Mouse (Mus musculus) thymus, postnatal 25 days (tissue): ENCODE data around the gene Ubtfl1.
"Not testable (repeated sequence)": the region's sequence is repeated elsewhere in the genome, so short reads cannot be mapped to it uniquely, and the experiment has no call there.

ENCODE experiments used
- DNase-seq: peaks from one replicate; pipeline ENCODE4 v3.0.0; 2022

The Ubtfl1 gene

GRCm38 (mm10) chr9:18404118-18404517, at the start of gene Ubtfl1:
Gene Ubtfl1 (plus strand): TSS chr9:18404418.
- no peak for DNase-seq

- DNase-seq, result not testable (repeated sequence)
These were observed 31.2 kb upstream of the Ubtfl1 start for GRCm38 (mm10) chr9:18373026-18373425.

GRCm38 (mm10) chr9:18385782-18386181, 18.4 kb upstream of the Ubtfl1 start:
- no peak for DNase-seq

GRCm38 (mm10) chr9:18399629-18400028, 4.6 kb upstream of the Ubtfl1 start:
- no peak for DNase-seq

- not testable (repeated sequence) for DNase-seq
These were observed 1.3 kb upstream of the Ubtfl1 start, which contains the start of gene Naalad2 for GRCm38 (mm10) chr9:18402895-18403294. Gene Naalad2 (minus strand): TSS chr9:18402995.

GRCm38 (mm10) chr9:18412371-18412770, 8.2 kb downstream of the Ubtfl1 start:
- DNase-seq, result not testable (repeated sequence)

- no peak for DNase-seq
These were observed 26.1 kb downstream of the Ubtfl1 start, which contains the start of gene Mbd3l2 for GRCm38 (mm10) chr9:18430354-18430753. Gene Mbd3l2 (plus strand): TSS chr9:18430654.

GRCm38 (mm10) chr9:18431687-18432086, 27.5 kb downstream of the Ubtfl1 start:
- no peak for DNase-seq

- no peak for DNase-seq
These were observed 52.3 kb downstream of the Ubtfl1 start for GRCm38 (mm10) chr9:18456520-18456919.
